Mouse (Mus musculus): ENCODE results near the gene Acp1. TPM values are rescaled to one million over a fixed set of nuclear protein-coding genes. Genes with fewer than 3 reads are reported as not detected.

The Acp1 gene
- polyA plus RNA-seq, 1 experiment from 2014 or later = 174 TPM

DNA sequence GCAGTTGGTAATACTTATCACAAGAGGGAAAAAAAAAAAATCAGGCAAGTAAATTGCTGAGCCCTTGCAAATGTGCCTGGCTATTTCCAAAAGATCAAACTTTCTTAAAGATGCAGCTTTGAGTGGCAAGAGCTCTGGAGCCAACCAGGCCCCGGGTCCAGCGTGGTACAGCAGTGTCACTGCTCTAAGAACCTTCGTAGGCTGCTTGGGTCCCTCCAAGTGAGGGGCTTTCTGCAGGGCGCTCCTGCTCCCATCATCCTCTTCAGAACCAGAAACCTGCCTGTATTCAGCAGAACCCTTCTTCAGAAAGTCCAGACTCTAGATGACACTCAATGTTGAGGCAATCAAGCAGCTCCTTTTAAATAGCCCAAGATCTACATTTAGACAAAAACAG lies 27.8 kb downstream of the Acp1 start:
- Histone ChIP-seq H3K27ac (ENCODE audit: low read length) (no peak overlapping the region), H3K9ac (replicated peaks; ENCODE audit: low read length) (peak overlapping the region; percentile 50; the same call in 1 of the 2 replicates), H3K4me2 (replicated peaks; ENCODE audit: low read depth, low read length) (peak overlapping the region; percentile 95), H3K27me3 (ENCODE audit: insufficient read depth, low read length) (peaks cover 51% of the 10 kb centered on the region), H3K4me1 (ENCODE audit: insufficient read depth, low read length) (peaks cover 12% of the 10 kb centered on the region), H3K4me3 (ENCODE audit: low read length) (peak overlapping the region; percentile 57), H3K36me3 (ENCODE audit: insufficient read depth, low read length) (no peaks in the 10 kb centered on the region), H3K9me3 (ENCODE audit: low read length) (no peaks in the 10 kb centered on the region)
- ATAC-seq (ENCODE audit: low FRiP score, low TSS enrichment) = no peak
- 25% methylated on average over 4 of the region's 4 CpGs for WGBS

DNA sequence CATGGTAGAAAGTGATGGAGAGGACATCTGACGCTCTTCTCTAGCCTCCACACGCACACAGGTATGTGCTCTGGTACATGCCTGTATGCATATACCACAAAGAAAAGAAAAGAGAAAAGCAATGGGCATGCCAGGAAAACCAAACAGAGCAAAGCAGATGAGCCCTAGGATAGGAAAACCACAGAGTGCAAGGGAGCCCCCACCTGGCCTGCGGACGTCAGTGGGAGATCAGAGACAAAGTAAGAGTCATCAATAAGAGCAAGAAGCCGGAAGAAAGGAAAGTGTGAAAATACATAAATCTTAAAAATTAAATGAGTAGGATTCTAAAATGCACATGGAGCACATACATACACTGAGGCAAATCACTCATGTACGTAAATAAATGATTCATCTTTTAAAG lies 31.9 kb downstream of the Acp1 start:
- Histone ChIP-seq H3K27me3 (ENCODE audit: insufficient read depth, low read length) (peaks cover 28% of the 10 kb centered on the region), H3K36me3 (ENCODE audit: insufficient read depth, low read length) (no peaks in the 10 kb centered on the region), H3K4me2 (replicated peaks; ENCODE audit: low read depth, low read length) (no peak overlapping the region), H3K4me3 (ENCODE audit: low read length) (no peak overlapping the region), H3K9me3 (ENCODE audit: low read length) (no peaks in the 10 kb centered on the region), H3K9ac (replicated peaks; ENCODE audit: low read length) (no peak overlapping the region), H3K27ac (ENCODE audit: low read length) (no peak overlapping the region), H3K4me1 (ENCODE audit: insufficient read depth, low read length) (peaks cover 9% of the 10 kb centered on the region)
- WGBS = 75% methylated on average over 6 of the region's 6 CpGs
- no peak for ATAC-seq (ENCODE audit: low FRiP score, low TSS enrichment)

DNA sequence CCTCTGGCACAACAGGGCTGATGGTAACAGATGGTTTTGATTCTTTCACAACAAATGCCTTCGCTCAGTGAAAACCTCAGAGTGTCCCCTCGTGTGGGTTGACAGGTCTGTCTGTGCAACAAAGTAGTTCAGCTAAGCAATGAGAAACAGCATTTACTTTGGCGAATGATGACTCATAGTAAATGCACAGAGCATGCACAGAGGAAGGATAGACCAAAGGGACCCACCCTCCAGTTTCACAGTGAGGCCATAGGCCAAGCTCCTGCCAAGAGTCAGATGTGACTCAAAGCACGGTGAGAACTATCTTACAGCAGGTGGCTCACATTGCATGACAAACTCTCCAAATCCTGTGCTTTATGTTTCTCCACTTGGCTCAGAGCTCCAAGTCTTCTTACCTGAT lies 45.6 kb downstream of the Acp1 start:
- H3K27ac ChIP-seq (ENCODE audit: low read length) = no peak overlapping the region
- ATAC-seq (ENCODE audit: low FRiP score, low TSS enrichment) = no peak
- no peak overlapping the region for H3K4me2 ChIP-seq (replicated peaks; ENCODE audit: low read depth, low read length)
- H3K27me3 ChIP-seq (ENCODE audit: insufficient read depth, low read length) = no peaks in the 10 kb centered on the region
- no peak overlapping the region for H3K9ac ChIP-seq (replicated peaks; ENCODE audit: low read length)
- H3K4me1 ChIP-seq (ENCODE audit: insufficient read depth, low read length) = no peaks in the 10 kb centered on the region
- H3K4me3 ChIP-seq (ENCODE audit: low read length) = no peak overlapping the region
- 77% methylated on average over 4 of the region's 4 CpGs for WGBS
- H3K9me3 ChIP-seq (ENCODE audit: low read length) = no peaks in the 10 kb centered on the region
- no peaks in the 10 kb centered on the region for H3K36me3 ChIP-seq (ENCODE audit: insufficient read depth, low read length)

GRCm38 (mm10) chr12:30864347-30864746 lies 47.0 kb downstream of the Acp1 start:
- ATAC-seq (ENCODE audit: low FRiP score, low TSS enrichment) = no peak
- 59% methylated on average over 2 of the region's 2 CpGs for WGBS

DNA sequence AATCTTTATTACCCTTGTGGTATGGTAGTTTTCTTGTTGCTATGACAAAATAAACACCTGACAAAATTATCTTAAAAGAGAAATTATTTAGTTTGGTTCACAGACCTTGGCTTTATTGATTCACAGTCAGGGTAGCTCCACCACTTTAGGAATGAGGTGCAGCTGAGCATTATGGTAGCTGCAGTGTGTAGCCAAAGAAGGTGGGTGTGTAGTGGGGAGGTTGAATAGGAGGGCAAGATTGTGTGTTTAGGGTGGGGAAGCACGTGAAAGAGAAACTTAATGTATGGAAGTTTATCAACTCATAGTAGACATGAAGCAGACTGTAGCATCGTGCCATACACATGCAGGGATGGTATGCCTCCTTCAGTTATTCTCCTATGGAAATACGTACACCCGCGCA lies 55.2 kb downstream of the Acp1 start:
- WGBS = 92% methylated on average over 5 of the region's 5 CpGs
- no peak overlapping the region for H3K4me2 ChIP-seq (replicated peaks; ENCODE audit: low read depth, low read length)

More at GRCm38 (mm10) chr12:30864347-30864746, 47.0 kb downstream of the Acp1 start:
- no peak overlapping the region for H3K4me3 ChIP-seq (ENCODE audit: low read length)
- H3K27me3 ChIP-seq (ENCODE audit: insufficient read depth, low read length) = no peaks in the 10 kb centered on the region
- H3K36me3 ChIP-seq (ENCODE audit: insufficient read depth, low read length) = no peaks in the 10 kb centered on the region
- H3K9me3 ChIP-seq (ENCODE audit: low read length) = no peaks in the 10 kb centered on the region
- no peaks in the 10 kb centered on the region for H3K4me1 ChIP-seq (ENCODE audit: insufficient read depth, low read length)
- no peak overlapping the region for H3K9ac ChIP-seq (replicated peaks; ENCODE audit: low read length)
- no peak overlapping the region for H3K27ac ChIP-seq (ENCODE audit: low read length)
- H3K4me2 ChIP-seq (replicated peaks; ENCODE audit: low read depth, low read length) = no peak overlapping the region

DNA sequence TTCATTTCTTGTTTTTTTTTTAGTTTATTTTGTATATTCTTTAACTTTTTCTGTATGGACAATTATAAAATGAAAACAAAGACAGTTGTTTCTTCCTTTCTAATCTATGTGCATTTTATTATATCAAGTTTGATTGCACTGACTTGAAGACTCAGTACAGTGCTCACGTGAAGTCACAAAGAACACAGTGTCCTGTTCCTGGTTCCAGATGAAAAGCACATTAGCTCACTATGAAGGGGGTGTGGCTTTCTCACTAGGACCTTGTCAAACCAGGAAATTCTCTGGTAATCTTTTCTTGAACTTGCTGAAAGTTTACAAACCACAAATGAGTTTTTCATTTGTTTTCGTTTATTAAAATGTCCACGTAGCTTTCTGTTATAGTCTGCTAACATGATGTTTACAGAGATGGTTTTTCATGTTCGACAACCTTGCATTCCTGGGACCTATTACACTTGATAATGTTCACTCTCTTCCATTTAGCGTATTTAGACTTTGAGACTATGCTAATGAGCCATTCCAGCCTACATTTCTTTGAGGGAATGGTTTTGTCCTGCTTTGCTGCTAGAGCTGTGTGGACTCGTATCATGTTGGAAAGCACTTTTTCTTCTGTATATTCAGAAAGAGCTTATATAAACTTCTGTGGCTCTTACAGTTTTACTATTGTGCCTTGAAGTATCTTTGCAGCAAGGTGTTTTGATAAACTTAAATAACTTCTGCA lies 55.8 kb downstream of the Acp1 start:
- Histone ChIP-seq H3K4me1 (ENCODE audit: insufficient read depth, low read length) (no peaks in the 10 kb centered on the region), H3K36me3 (ENCODE audit: insufficient read depth, low read length) (no peaks in the 10 kb centered on the region), H3K4me3 (ENCODE audit: low read length) (no peak overlapping the region), H3K27ac (ENCODE audit: low read length) (no peak overlapping the region), H3K9me3 (ENCODE audit: low read length) (no peaks in the 10 kb centered on the region), H3K27me3 (ENCODE audit: insufficient read depth, low read length) (no peaks in the 10 kb centered on the region), H3K9ac (replicated peaks; ENCODE audit: low read length) (no peak overlapping the region), H3K4me2 (replicated peaks; ENCODE audit: low read depth, low read length) (no peak overlapping the region)
- WGBS = 71% methylated on average over 6 of the region's 6 CpGs
- no peak for ATAC-seq (ENCODE audit: low FRiP score, low TSS enrichment)

More for the DNA sequence above, 55.2 kb downstream of the Acp1 start:
- Histone ChIP-seq H3K27ac (ENCODE audit: low read length) (no peak overlapping the region), H3K9ac (replicated peaks; ENCODE audit: low read length) (no peak overlapping the region), H3K4me1 (ENCODE audit: insufficient read depth, low read length) (no peaks in the 10 kb centered on the region), H3K36me3 (ENCODE audit: insufficient read depth, low read length) (no peaks in the 10 kb centered on the region), H3K27me3 (ENCODE audit: insufficient read depth, low read length) (no peaks in the 10 kb centered on the region), H3K9me3 (ENCODE audit: low read length) (no peaks in the 10 kb centered on the region), H3K4me3 (ENCODE audit: low read length) (no peak overlapping the region)
- ATAC-seq (ENCODE audit: low FRiP score, low TSS enrichment) = no peak

DNA sequence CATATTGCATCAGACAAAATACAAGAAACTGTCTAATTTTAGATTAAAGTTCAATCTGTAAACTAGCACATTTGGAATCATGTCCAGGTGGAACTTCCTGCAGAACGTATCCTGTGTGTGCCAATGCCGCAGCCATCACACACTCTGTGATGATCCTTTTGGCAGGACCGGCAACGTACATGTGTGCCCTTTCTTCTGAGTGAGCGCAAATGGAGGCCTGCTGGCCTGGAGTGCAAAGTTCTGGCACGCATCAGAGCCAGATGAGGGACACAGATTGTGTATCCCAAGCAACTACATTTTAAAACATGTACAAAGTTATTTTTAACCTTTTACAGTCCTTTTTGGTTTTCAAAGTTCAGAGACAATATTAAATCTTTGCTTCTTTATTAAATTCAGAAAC lies 59.5 kb downstream of the Acp1 start:
- Histone ChIP-seq H3K4me2 (replicated peaks; ENCODE audit: low read depth, low read length) (no peak overlapping the region), H3K9ac (replicated peaks; ENCODE audit: low read length) (no peak overlapping the region), H3K4me3 (ENCODE audit: low read length) (no peak overlapping the region), H3K27me3 (ENCODE audit: insufficient read depth, low read length) (no peaks in the 10 kb centered on the region), H3K4me1 (ENCODE audit: insufficient read depth, low read length) (no peaks in the 10 kb centered on the region), H3K27ac (ENCODE audit: low read length) (no peak overlapping the region), H3K36me3 (ENCODE audit: insufficient read depth, low read length) (no peaks in the 10 kb centered on the region), H3K9me3 (ENCODE audit: low read length) (no peaks in the 10 kb centered on the region)
- ATAC-seq (ENCODE audit: low FRiP score, low TSS enrichment) = no peak
- 86% methylated on average over 6 of the region's 6 CpGs for whole genome bisulfite sequencing

- Histone ChIP-seq H3K27me3 (ENCODE audit: insufficient read depth, low read length) (no peaks in the 10 kb centered on the region), H3K9ac (replicated peaks; ENCODE audit: low read length) (no peak overlapping the region), H3K27ac (ENCODE audit: low read length) (no peak overlapping the region), H3K9me3 (ENCODE audit: low read length) (no peaks in the 10 kb centered on the region), H3K36me3 (ENCODE audit: insufficient read depth, low read length) (no peaks in the 10 kb centered on the region), H3K4me2 (replicated peaks; ENCODE audit: low read depth, low read length) (no peak overlapping the region), H3K4me1 (ENCODE audit: insufficient read depth, low read length) (no peaks in the 10 kb centered on the region), H3K4me3 (ENCODE audit: low read length) (no peak overlapping the region)
- ATAC-seq (ENCODE audit: low FRiP score, low TSS enrichment) = no peak
- WGBS = 58% methylated on average over 2 of the region's 2 CpGs
Measured at GRCm38 (mm10) chr12:30850902-30851301, 60.5 kb downstream of the Acp1 start.

DNA sequence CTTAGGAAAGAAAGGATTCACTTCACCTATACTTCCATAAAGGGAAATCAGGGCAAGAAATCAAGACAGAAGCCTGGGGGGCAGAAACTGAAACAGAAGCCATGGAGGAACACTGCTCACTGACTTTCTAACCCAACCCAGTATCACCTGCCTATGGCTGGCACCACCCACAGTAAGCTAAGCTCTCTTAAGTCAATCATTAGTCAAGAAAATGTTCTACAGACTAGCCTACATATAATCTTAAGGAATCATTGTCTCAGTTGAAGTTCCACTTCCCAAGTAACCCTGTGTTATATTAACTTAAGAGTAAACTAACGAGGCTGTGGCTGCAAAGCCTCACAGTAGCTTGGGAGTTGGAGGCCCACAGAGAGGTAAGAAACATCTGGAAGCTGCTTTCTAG lies 62.9 kb downstream of the Acp1 start:
- peak; percentile 96 for ATAC-seq (ENCODE audit: low FRiP score, low TSS enrichment)
- Histone ChIP-seq H3K4me3 (ENCODE audit: low read length) (no peak overlapping the region), H3K27ac (ENCODE audit: low read length) (no peak overlapping the region), H3K4me1 (ENCODE audit: insufficient read depth, low read length) (no peaks in the 10 kb centered on the region), H3K27me3 (ENCODE audit: insufficient read depth, low read length) (no peaks in the 10 kb centered on the region), H3K36me3 (ENCODE audit: insufficient read depth, low read length) (no peaks in the 10 kb centered on the region), H3K9ac (replicated peaks; ENCODE audit: low read length) (no peak overlapping the region), H3K4me2 (replicated peaks; ENCODE audit: low read depth, low read length) (no peak overlapping the region), H3K9me3 (ENCODE audit: low read length) (no peaks in the 10 kb centered on the region)
- WGBS = 38% methylated on average over 1 of the region's 1 CpGs

Data from kidney, embryonic 16.5 days (tissue).